Mouse (Mus musculus): ENCODE results near the gene Grn.

Grn gene

DNA sequence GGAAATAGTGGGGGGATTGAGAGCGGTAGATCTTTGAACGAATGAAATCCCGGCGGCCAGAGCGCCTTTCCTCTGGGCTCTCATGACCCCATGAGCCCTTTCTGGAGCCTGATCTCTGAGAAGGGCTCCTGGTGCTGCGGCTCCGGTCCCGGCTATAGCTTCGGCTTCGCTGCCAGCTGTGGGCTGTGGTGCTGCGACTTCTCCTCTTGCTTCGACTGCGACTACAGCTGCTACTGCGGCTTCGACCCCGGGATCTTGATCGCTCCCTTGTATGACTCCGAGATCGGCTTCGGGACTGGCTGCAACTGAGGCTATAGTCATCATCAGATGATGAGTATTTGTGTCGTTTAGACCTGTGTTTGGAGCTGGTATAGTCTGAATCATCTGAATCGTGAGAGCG lies 49.5 kb downstream of the Grn start:
- DNase-seq (ENCODE audit: low spot score) = no peak

DNA sequence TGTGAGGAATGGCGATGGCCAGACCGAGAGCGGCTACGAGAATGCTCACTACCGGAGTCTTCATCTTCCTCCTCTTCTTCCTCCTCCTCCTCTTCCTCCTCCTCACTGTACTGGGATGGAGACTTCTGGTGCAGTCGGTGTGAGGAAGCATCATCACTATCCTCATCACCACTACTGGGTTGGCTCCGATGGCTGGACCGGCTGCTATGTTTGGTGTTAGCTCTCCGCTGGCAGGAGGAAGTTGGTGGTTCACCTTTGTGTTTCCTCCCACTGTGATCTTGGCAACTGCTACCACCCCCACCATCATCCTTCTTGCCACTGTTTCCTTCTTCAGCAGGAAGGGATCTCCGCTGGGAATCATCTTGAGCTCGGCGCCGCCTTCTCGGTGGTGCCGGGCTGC lies 50.0 kb downstream of the Grn start:
- DNase-seq (ENCODE audit: low spot score) = no peak

DNA sequence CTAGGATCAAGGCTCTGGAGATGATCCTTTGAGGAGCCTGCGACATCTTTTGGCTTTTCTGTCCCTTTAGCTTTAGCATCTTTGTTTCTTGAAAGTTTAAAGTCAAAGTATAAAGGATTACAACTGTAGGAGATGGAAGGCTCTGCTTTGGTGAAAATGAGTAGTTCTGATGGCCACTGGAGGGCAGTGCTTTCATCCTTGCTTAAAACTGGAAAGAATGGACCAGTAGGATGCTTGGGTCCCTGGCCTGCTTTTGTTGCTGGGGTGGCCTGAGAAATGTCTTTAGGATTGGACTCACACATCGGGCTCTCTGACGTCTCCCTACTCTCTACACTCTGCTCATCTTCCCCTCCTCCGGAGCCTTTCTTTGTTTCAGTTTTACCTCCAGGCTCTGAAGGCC lies 50.8 kb downstream of the Grn start:
- no peak for DNase-seq (ENCODE audit: low spot score)

DNA sequence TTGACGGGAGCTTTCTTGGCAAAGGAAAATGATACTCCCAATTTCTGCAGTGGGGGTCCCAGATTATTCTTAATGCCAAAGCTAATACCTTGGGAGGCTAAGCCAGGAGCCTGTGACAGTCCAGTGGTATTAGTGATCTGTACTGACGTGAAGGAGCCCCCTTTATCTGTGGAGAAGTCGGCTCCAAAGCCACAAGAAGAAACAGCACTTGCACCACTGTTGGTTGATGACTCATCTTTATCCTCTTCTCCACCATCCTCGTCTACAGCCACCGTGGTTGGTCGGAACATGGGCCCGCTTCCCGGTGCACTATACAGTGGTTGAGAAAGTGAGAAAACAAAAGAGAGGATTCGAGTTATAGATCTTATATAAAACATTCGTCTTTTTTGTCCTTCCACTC lies 51.7 kb downstream of the Grn start:
- DNase-seq (ENCODE audit: low spot score) = no peak

All from ovary, adult 18-20 months (tissue).